Mouse (Mus musculus) left cerebral cortex, adult 11 months (tissue): Measurements from ENCODE around the gene Tubgcp3.
"Not testable (repeated sequence)": the region's sequence is repeated elsewhere in the genome, so short reads cannot be mapped to it uniquely, and the experiment has no call there.

Experiments
- DNase-seq: peaks from one replicate; pipeline ENCODE4 v3.0.0; 2022; ENCODE audit warnings: low spot score

Tubgcp3 gene

GRCm38 (mm10) chr8:12641527-12641926, 30.5 kb downstream of the Tubgcp3 start:
- DNase-seq: no peak

DNA sequence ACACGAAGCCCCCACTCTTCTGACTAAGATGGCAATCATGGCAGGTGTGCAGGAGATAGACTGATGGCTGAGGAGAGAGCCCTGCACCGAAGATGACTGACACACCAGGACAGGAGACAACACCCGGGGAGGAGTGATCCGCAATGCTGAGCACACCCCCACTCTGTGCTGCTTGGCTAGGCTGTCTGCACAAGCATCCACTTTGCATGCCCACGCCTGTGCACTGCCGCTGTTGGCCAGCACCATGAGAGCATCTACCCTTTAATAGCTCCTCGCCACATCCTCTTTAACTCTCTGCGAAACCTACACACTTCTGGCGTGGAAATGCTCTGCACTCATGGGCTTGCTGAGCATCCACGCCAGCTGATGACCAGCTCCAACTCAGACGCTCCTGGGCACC, 33.6 kb downstream of the Tubgcp3 start:
- no peak for DNase-seq

DNA sequence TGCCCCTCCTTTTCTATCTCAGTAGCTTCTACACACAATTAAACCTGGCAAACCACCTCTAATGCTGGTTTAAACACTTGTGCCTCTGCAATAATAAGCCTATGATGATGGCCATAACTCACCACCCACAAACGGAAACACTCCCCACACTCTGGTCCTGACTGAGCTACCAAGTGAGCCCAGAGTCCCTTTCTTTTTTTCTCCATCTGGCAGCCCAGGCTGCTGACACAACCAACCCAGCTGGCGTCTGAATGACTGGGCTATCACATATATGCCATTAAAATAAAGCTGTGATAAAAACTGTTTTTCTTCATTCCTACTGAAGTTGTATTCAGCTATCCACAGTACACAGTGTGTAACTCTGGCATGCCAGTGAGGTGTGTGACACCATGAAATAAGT, 36.7 kb downstream of the Tubgcp3 start:
- no peak for DNase-seq

GRCm38 (mm10) chr8:12629079-12629478, 43.0 kb downstream of the Tubgcp3 start:
- peak; percentile 28 for DNase-seq

- no peak for DNase-seq
Measured at GRCm38 (mm10) chr8:12625890-12626289, 46.2 kb downstream of the Tubgcp3 start.

GRCm38 (mm10) chr8:12621550-12622222, 50.4 kb downstream of the Tubgcp3 start:
- peak; percentile 17 for DNase-seq

DNA sequence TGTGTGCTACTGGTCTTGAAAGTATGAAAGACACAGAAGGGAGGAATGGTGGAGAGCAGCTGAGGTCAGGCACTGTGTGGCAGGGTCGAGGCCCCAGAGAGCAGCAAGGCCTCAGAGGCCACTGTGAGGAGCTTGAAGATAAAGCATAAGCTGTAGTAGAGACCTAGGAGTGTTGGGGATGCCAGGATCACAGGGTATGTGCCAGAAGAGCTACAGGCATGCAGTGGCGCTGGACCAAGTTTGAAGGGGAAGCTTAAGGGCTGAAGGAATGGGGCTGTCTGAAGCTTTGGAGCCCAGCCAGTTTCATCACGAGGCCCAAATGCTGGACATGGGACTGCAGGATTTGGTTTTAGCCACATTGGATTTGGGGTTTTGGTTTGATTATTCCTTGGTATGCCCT, 54.7 kb downstream of the Tubgcp3 start:
- not testable (repeated sequence) for DNase-seq

DNA sequence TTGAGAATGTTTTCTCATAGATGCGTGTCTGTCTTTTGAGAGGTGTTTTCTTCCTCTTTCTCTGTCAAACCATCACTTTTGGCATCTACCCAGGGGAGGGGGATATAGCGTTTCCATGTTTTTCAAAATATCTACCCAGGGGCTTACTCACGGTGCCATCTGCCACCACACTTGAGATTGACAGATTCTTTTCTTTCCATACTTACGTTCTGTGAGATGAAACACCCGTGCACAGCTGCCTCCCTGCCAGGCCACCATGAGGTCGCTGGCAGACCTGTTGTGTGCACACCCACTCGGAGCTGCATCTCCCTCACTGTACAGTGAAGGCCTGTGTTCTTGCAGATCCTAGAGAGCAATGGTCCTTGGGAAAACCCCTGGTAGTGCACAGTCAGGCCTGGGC, 58.8 kb downstream of the Tubgcp3 start:
- DNase-seq: no peak

GRCm38 (mm10) chr8:12609752-12610449, 62.1 kb downstream of the Tubgcp3 start:
- DNase-seq: no peak

DNA sequence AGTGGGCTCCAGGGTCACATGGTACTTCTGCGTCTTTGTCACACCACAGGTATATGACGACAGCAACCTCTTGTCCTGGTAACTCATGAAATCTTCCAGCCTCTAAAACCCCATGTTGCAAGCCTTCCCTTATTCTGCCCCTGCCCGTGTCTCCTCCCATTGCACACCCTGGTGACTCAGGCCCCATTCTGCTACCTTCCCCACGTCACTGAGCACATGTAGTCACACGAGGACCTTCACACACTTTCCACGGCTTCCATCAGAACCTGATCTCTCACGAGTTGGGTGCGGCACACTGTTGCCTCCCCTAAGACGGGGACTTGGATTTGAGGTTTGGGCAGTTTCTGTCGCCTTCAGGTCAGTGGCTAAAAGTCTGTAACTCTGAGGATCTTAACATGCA, 63.2 kb downstream of the Tubgcp3 start:
- no peak for DNase-seq

GRCm38 (mm10) chr8:12607223-12607622, 64.8 kb downstream of the Tubgcp3 start:
- peak; percentile 66 for DNase-seq

GRCm38 (mm10) chr8:12583785-12584184, 88.3 kb downstream of the Tubgcp3 start:
- no peak for DNase-seq

GRCm38 (mm10) chr8:12579339-12579999, 92.6 kb downstream of the Tubgcp3 start:
- not testable (repeated sequence) for DNase-seq

DNA sequence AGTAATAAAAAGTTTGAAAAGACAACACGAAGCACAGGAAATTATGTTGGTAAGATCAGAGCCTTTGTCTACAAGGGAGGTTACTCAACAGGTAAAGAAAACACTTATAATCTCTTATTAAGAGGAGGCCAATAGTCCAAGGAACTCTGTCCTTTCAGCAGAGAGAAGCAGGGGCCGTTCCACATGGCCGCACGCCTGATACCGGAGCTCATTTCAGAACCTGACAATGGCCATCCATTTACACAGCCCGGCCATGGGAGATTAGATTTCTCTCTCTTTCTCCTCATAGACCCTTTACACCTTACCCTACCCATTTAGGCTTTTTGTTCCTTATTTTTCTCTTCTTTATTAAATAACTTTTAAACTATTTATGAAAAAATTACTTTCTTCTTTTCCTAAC, 95.3 kb downstream of the Tubgcp3 start:
- no peak for DNase-seq

DNA sequence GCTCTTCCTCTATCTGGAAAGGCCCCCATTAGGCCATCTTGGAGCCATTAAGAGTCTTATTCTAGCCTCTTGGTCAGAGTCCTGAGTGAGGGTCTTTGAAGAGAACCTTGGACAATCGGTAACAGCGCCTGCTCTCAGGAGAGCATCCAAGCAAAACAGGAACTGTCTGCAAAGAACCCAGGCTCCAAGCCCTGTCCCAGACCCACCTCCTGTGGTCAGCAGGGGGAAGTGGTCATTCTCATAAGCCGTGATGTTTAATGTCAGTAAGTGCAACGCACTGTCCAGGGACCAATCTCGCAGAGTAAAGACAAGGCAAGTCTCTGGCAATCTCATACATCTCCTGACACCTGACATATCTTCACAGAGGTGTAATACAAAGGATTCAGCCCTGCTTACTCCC, 96.0 kb downstream of the Tubgcp3 start:
- no peak for DNase-seq

GRCm38 (mm10) chr8:12572814-12573534, 99.1 kb downstream of the Tubgcp3 start, which contains the start of gene Spaca7:
TSS of gene Spaca7 (plus strand) at chr8:12573029.
- no peak for DNase-seq

DNA sequence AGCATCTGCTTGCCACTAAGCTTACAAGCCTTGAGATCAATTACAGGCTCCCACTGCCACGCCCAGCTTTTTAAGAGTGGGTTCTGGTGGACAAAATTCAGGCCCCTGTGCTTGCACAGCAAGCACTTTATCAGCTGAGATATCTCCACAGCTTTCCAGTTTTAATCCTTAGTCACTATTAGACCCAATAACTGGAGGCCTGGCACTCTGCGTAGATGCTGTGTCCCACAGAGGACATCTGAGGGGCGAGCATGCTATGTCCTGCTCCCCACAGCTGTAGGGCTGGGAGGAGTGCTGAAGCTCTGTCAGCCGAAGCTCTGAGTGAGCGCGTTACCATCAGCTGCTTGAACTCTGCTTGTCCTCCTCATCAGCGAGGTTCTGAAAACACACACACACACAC, 105.5 kb downstream of the Tubgcp3 start:
- DNase-seq: no peak

- DNase-seq: no peak
Measured at GRCm38 (mm10) chr8:12565488-12565887, 106.6 kb downstream of the Tubgcp3 start.

DNA sequence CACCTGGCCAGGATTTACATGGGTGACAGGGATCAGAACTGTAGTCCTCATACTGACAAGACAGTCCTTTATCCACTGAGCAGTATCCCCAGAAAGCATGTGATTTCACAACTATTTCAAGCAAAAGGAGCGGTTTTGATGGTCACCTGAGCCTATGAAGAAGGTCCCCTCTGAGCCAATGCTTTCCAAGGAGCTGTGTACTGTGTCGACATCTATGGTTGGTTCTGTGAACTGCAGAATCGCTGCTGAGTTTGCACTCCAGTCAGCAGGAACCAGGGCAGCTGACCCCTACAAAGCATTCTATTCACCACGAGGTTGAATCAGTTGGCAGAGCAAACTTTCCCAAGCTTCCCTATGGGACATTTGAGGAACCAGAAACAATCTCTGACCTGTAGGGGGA, 107.7 kb downstream of the Tubgcp3 start:
- peak; percentile 22 for DNase-seq
